Mouse (Mus musculus): Measurements from ENCODE around the gene Rara. TPM values are rescaled to one million over a fixed set of nuclear protein-coding genes. Genes with fewer than 3 reads are reported as not detected.

Gene Rara
- polyA plus RNA-seq, 1 experiment = 20.1 TPM

DNA sequence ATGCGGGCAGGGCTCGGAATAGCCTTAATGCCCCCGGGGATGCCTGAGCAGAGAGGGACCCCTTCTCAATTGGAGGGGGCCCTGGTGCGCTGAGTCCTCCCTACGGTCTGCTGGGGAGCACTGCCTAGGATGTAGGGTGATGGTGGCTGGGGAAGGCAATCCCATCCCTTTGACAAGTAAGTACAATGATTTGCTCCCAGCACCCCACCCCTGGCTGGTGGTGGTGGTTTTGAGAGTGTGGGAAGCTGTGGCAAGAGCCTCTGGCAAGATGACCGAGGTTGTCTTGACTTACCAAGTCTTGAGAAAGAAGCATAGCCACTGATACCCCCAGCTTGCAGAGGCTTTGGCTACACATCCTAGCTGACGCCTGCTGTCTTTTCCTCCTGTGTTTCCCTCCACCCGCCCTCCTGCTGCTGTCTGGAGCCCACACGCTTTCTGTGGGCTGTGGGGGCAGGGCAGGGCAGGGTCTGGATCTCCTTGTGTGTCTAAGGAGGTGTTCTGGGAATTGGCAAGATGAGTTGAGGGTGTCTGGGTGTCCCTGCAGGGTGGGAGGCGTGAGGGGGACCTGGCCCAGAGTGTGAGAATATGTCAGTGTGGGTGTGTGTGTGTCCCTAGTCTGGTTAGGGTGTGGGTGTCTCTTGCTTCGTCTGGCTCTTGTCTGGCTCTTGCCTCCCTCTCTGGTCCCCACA lies 12.5 kb downstream of the Rara start:
- no peak overlapping the region for H3K27ac ChIP-seq (ENCODE audit: control insufficient read depth, insufficient read depth, low read depth, low read length)
- no peak overlapping the region for H3K4me3 ChIP-seq (ENCODE audit: control insufficient read depth, low read depth, low read length)
- no peak for TF ChIP-seq CTCF (IDR thresholded peaks at IDR 0.05; ENCODE audit: control insufficient read depth, insufficient read depth, insufficient replicate concordance, low read depth, low read length)
- TF ChIP-seq POLR2A (IDR thresholded peaks at IDR 0.05; ENCODE audit: control insufficient read depth, low read depth, low read length) = no peak
- H3K4me1 ChIP-seq (ENCODE audit: control insufficient read depth, insufficient read depth, low read length) = peaks cover 83% of the 10 kb centered on the region
- H3K36me3 ChIP-seq (ENCODE audit: control insufficient read depth, insufficient read depth, low read length) = no peaks in the 10 kb centered on the region
- no peaks in the 10 kb centered on the region for H3K27me3 ChIP-seq (ENCODE audit: control insufficient read depth, insufficient read depth, low read length)

- no peak for TF ChIP-seq CTCF (IDR thresholded peaks at IDR 0.05; ENCODE audit: control insufficient read depth, insufficient read depth, insufficient replicate concordance, low read depth, low read length)
- no peak for TF ChIP-seq POLR2A (IDR thresholded peaks at IDR 0.05; ENCODE audit: control insufficient read depth, low read depth, low read length)
- Histone ChIP-seq H3K27me3 (ENCODE audit: control insufficient read depth, insufficient read depth, low read length) (no peaks in the 10 kb centered on the region), H3K4me1 (ENCODE audit: control insufficient read depth, insufficient read depth, low read length) (peaks cover 86% of the 10 kb centered on the region), H3K27ac (ENCODE audit: control insufficient read depth, insufficient read depth, low read depth, low read length) (no peak overlapping the region), H3K36me3 (ENCODE audit: control insufficient read depth, insufficient read depth, low read length) (no peaks in the 10 kb centered on the region), H3K4me3 (ENCODE audit: control insufficient read depth, low read depth, low read length) (no peak overlapping the region)
Measured at GRCm38 (mm10) chr11:98940776-98941175, 13.2 kb downstream of the Rara start.

DNA sequence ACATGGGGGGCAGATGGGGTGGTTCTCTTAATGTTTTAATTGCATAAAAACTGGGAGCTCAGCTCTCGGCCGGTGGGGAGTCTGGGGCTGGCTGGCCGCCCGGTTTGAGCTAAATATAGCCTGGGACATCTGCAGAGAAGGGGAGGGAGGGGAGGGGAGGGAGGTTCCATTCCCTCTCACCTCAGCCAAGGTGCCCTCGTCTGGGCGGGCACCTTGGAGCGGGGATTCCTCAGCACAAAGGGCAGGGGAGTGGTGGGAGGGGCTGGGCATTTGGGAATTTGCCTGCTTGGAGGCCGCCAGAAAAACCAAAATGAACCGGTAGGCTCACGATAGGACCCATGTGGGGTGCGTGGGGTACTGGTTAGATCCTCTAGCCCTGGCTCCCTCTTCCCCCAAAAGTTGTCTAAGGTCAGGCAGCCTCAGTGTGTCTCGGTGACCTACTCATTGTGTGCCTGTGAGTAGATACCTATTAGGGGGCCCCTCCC lies 13.8 kb downstream of the Rara start:
- Histone ChIP-seq H3K4me3 (ENCODE audit: control insufficient read depth, low read depth, low read length) (peak overlapping the region; percentile 88), H3K4me1 (ENCODE audit: control insufficient read depth, insufficient read depth, low read length) (peaks cover 83% of the 10 kb centered on the region), H3K27ac (ENCODE audit: control insufficient read depth, insufficient read depth, low read depth, low read length) (peak overlapping the region; percentile 92), H3K36me3 (ENCODE audit: control insufficient read depth, insufficient read depth, low read length) (no peaks in the 10 kb centered on the region), H3K27me3 (ENCODE audit: control insufficient read depth, insufficient read depth, low read length) (no peaks in the 10 kb centered on the region)
- TF ChIP-seq CTCF (IDR thresholded peaks at IDR 0.05; ENCODE audit: control insufficient read depth, insufficient read depth, insufficient replicate concordance, low read depth, low read length) (no peak), POLR2A (IDR thresholded peaks at IDR 0.05; ENCODE audit: control insufficient read depth, low read depth, low read length) (no peak)

DNA sequence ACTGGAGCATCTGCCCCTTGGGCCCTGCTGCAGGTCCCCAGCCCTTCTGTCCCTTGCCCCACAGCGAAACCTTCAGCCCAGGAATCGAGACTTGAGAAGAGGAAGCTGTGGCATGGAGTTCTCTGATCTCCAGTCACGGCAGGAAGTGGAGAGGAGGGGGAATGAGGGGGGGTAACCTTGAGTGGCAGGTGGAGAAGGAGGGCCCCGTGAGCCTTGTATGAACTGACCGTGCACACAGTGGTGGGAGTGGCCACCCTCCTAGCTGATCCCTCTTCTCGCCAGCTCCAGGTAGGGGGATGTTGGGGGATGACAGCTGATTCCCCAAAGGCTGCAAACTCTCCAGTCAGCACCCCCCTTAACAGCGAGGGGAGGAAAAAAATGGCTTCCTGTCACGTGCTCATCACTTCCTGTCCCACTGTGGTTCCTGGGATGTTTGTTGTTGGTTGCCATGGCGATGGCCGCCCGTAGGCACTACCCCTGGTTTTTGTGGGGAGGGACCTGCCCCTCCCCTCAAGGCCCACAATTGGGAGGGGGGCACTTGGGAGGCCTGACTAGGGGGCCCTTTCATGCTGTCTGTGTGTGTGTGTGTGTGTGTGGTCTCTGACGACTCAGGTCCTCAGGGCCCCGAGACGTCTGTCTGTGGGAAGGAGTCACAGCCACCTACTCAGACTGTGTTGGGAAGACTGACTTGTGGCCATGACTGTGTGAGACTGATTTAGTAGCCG lies 14.4 kb downstream of the Rara start:
- peak overlapping the region; percentile 88 for H3K4me3 ChIP-seq (ENCODE audit: control insufficient read depth, low read depth, low read length)
- TF ChIP-seq CTCF (IDR thresholded peaks at IDR 0.05; ENCODE audit: control insufficient read depth, insufficient read depth, insufficient replicate concordance, low read depth, low read length) (no peak), POLR2A (IDR thresholded peaks at IDR 0.05; ENCODE audit: control insufficient read depth, low read depth, low read length) (peak; percentile 84; the same call in 1 of the 2 replicates)

GRCm38 (mm10) chr11:98942555-98942922 lies 14.9 kb downstream of the Rara start:
- Histone ChIP-seq H3K4me1 (ENCODE audit: control insufficient read depth, insufficient read depth, low read length) (peaks cover 73% of the 10 kb centered on the region), H3K4me3 (ENCODE audit: control insufficient read depth, low read depth, low read length) (peak overlapping the region; percentile 88), H3K27me3 (ENCODE audit: control insufficient read depth, insufficient read depth, low read length) (no peaks in the 10 kb centered on the region)

More for the DNA sequence above, 14.4 kb downstream of the Rara start:
- H3K36me3 ChIP-seq (ENCODE audit: control insufficient read depth, insufficient read depth, low read length) = no peaks in the 10 kb centered on the region
- H3K27me3 ChIP-seq (ENCODE audit: control insufficient read depth, insufficient read depth, low read length) = no peaks in the 10 kb centered on the region
- peak overlapping the region; percentile 92 for H3K27ac ChIP-seq (ENCODE audit: control insufficient read depth, insufficient read depth, low read depth, low read length)
- peaks cover 77% of the 10 kb centered on the region for H3K4me1 ChIP-seq (ENCODE audit: control insufficient read depth, insufficient read depth, low read length)

GRCm38 (mm10) chr11:98942923-98943641 lies 15.5 kb downstream of the Rara start:
- TF ChIP-seq POLR2A (IDR thresholded peaks at IDR 0.05; ENCODE audit: control insufficient read depth, low read depth, low read length) (peak; percentile 10; the same call in 1 of the 2 replicates), CTCF (IDR thresholded peaks at IDR 0.05; ENCODE audit: control insufficient read depth, insufficient read depth, insufficient replicate concordance, low read depth, low read length) (no peak)
- Histone ChIP-seq H3K36me3 (ENCODE audit: control insufficient read depth, insufficient read depth, low read length) (no peaks in the 10 kb centered on the region), H3K27ac (ENCODE audit: control insufficient read depth, insufficient read depth, low read depth, low read length) (peak overlapping the region; percentile 92), H3K4me3 (ENCODE audit: control insufficient read depth, low read depth, low read length) (peak overlapping the region; percentile 88), H3K27me3 (ENCODE audit: control insufficient read depth, insufficient read depth, low read length) (no peaks in the 10 kb centered on the region), H3K4me1 (ENCODE audit: control insufficient read depth, insufficient read depth, low read length) (peaks cover 67% of the 10 kb centered on the region)

More at GRCm38 (mm10) chr11:98942555-98942922, 14.9 kb downstream of the Rara start:
- TF ChIP-seq CTCF (IDR thresholded peaks at IDR 0.05; ENCODE audit: control insufficient read depth, insufficient read depth, insufficient replicate concordance, low read depth, low read length) = no peak
- no peak for TF ChIP-seq POLR2A (IDR thresholded peaks at IDR 0.05; ENCODE audit: control insufficient read depth, low read depth, low read length)
- peak overlapping the region; percentile 92 for H3K27ac ChIP-seq (ENCODE audit: control insufficient read depth, insufficient read depth, low read depth, low read length)
- H3K36me3 ChIP-seq (ENCODE audit: control insufficient read depth, insufficient read depth, low read length) = no peaks in the 10 kb centered on the region
